Mouse (Mus musculus) left cerebral cortex, adult 6 months (tissue): ENCODE data around the gene Ccr2. TPM values are rescaled to one million over a fixed set of nuclear protein-coding genes. Genes with fewer than 3 reads are reported as not detected.

Source experiments
- long read RNA-seq, 2 experiments: library from polyadenylated mRNA; unstranded; transcript quantifications; one replicate each; pipeline ENCODE4 v2.0.0; 2019 to 2020
- polyA plus RNA-seq: library from polyadenylated mRNA; unstranded; fragments of <200 nt; fragmentation: Nextera tagmentation; gene quantifications from 2 replicates; pipeline ENCODE4 v1.2.3, GENCODE M21; 2021

Gene Ccr2
- 0.05 and 0.13 TPM in 2 replicates for polyA plus RNA-seq
- long read RNA-seq, experiment 1, result 0 reads
- long read RNA-seq, experiment 2, result 0 reads

GRCm38 (mm10) chr9:124101723-124102122 lies at the start of gene Ccr2:
Ccr2 (plus strand) TSS chr9:124101950.

GRCm38 (mm10) chr9:124121387-124122184 lies 19.8 kb downstream of the Ccr2 start, which contains the start of gene Ccr5:
Ccr5 (plus strand) TSS chr9:124121543.

Other genes starting within 250 kb of the Ccr2 start
- not detected in 2 replicates for gene Xcr1, start 239.9 kb upstream of the Ccr2 start, polyA plus RNA-seq
- 0.09 and 0.11 TPM in 2 replicates for gene Ccr1, start 133.3 kb upstream of the Ccr2 start, polyA plus RNA-seq
- not detected in 2 replicates for gene Ccr1l1, start 123.5 kb upstream of the Ccr2 start, polyA plus RNA-seq
- gene Ccr3, start 80.0 kb upstream of the Ccr2 start, polyA plus RNA-seq, result not detected in 2 replicates
- gene Ccr5, start 19.6 kb downstream of the Ccr2 start, polyA plus RNA-seq, result 3.0 and 5.8 TPM in 2 replicates
- 9.5 and 12.8 TPM in 2 replicates for gene 2010315B03Rik, start 210.7 kb downstream of the Ccr2 start, polyA plus RNA-seq